Mouse (Mus musculus): ENCODE measurements around the gene Ankrd63. TPM values are rescaled to one million over a fixed set of nuclear protein-coding genes. Genes with fewer than 3 reads are reported as not detected.

Gene Ankrd63
- not detected in 2 replicates for polyA plus RNA-seq (2014; fragmentation: Nextera tagmentation; extraction: Ambion mirVana)

DNA sequence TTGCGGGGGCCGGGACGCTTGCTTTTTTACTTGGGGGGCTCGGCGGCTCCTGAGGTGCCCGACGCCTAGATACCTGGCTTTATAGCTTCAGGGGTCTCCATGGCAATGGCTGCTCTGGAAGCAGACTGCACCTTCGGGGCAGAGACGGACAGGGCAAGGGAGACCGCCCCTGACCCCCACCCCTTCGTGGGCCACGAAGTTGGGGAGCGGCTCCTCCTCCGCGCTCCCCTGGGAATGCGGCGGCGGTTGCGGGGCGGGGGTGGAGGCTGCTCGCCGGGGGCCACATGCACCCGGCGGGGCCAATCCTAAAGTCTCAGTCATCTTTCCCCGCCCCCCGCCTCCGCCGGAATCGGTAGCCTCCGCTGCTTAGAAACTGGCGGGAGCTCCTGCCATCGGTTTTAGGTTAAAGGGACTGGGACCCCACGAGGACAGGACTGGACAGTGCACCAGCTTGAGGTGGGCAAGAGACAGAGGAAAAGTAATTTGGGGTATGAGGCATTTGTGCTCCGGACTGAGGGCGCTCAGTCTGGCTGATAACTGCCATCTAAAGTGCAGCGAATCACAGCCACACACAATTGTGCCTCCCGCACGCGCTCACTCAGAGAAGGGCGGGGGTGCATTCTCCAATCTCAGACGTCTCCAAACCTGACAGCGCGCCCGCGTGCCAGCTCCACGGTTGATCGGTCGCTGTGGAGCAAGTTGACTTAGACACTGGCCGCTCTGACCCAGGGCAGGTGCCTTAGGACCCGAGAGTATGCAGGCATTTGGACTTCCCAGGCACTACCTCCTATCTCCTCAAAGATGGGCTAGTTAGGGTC, at the start of gene Ankrd63:
Gene Ankrd63 (minus strand): TSS at position 51 of the 818 bp plus-strand sequence.
- Histone ChIP-seq H3K4me3 (ENCODE audit: low read depth, low read length) (peak within 1 kb of the TSS; percentile 38), H3K4me1 (replicated peaks; ENCODE audit: control insufficient read depth, insufficient read depth, low read length) (peaks cover 18% of the 10 kb centered on the region), H3K27ac (ENCODE audit: low read depth, low read length) (no peak within 1 kb of the TSS), H3K9ac (ENCODE audit: low read depth, low read length) (0 out of 2 replicates have a peak within 1 kb of the TSS, but pooled peaks have one; percentile 15), H3K9me3 (ENCODE audit: control insufficient read depth, low read length) (no peaks in the 10 kb centered on the region), H3K27me3 (ENCODE audit: control insufficient read depth, insufficient read depth, low read length) (peaks cover 97% of the 10 kb centered on the region), H3K4me2 (replicated peaks; ENCODE audit: low read depth, low read length) (peak within 1 kb of the TSS; percentile 74), H3K36me3 (ENCODE audit: control insufficient read depth, insufficient read depth, low read length) (no peaks in the 10 kb centered on the region)
- DNase-seq (ENCODE audit: low spot score) (peak; percentile 51), ATAC-seq (ENCODE audit: low FRiP score) (no peak)
- WGBS = under 1% methylated on average over 43 of the region's 50 CpGs

- Histone ChIP-seq H3K9ac (ENCODE audit: low read depth, low read length) (no peak overlapping the region), H3K27ac (ENCODE audit: low read depth, low read length) (no peak overlapping the region)
These were observed 49.0 kb upstream of the Ankrd63 start for GRCm38 (mm10) chr2:118752792-118753108.

GRCm38 (mm10) chr2:118751896-118752791, 48.4 kb upstream of the Ankrd63 start:
- Histone ChIP-seq H3K27ac (ENCODE audit: low read depth, low read length) (no peak overlapping the region), H3K36me3 (ENCODE audit: control insufficient read depth, insufficient read depth, low read length) (0 out of 2 replicates have a peak, but pooled peaks cover 3% of the 10 kb centered on the region), H3K9ac (ENCODE audit: low read depth, low read length) (no peak overlapping the region), H3K9me3 (ENCODE audit: control insufficient read depth, low read length) (no peaks in the 10 kb centered on the region), H3K4me2 (replicated peaks; ENCODE audit: low read depth, low read length) (no peak overlapping the region), H3K27me3 (ENCODE audit: control insufficient read depth, insufficient read depth, low read length) (no peaks in the 10 kb centered on the region), H3K4me1 (replicated peaks; ENCODE audit: control insufficient read depth, insufficient read depth, low read length) (peaks cover 6% of the 10 kb centered on the region), H3K4me3 (ENCODE audit: low read depth, low read length) (no peak overlapping the region)
- 68% methylated on average over 16 of the region's 16 CpGs for WGBS
- DNase-seq (ENCODE audit: low spot score) (no peak), ATAC-seq (ENCODE audit: low FRiP score) (no peak)

More at GRCm38 (mm10) chr2:118752792-118753108, 49.0 kb upstream of the Ankrd63 start:
- DNase-seq (ENCODE audit: low spot score) (no peak), ATAC-seq (ENCODE audit: low FRiP score) (no peak)
- no peak overlapping the region for H3K4me2 ChIP-seq (replicated peaks; ENCODE audit: low read depth, low read length)
- 0 out of 2 replicates have a peak, but pooled peaks cover 3% of the 10 kb centered on the region for H3K36me3 ChIP-seq (ENCODE audit: control insufficient read depth, insufficient read depth, low read length)
- WGBS = 76% methylated on average over 4 of the region's 4 CpGs
- no peak overlapping the region for H3K4me3 ChIP-seq (ENCODE audit: low read depth, low read length)
- no peaks in the 10 kb centered on the region for H3K27me3 ChIP-seq (ENCODE audit: control insufficient read depth, insufficient read depth, low read length)
- H3K9me3 ChIP-seq (ENCODE audit: control insufficient read depth, low read length) = no peaks in the 10 kb centered on the region
- H3K4me1 ChIP-seq (replicated peaks; ENCODE audit: control insufficient read depth, insufficient read depth, low read length) = peaks cover 6% of the 10 kb centered on the region

- H3K9me3 ChIP-seq (ENCODE audit: control insufficient read depth, low read length) = no peaks in the 10 kb centered on the region
- H3K4me1 ChIP-seq (replicated peaks; ENCODE audit: control insufficient read depth, insufficient read depth, low read length) = peaks cover 6% of the 10 kb centered on the region
- ATAC-seq (ENCODE audit: low FRiP score) (no peak), DNase-seq (ENCODE audit: low spot score) (no peak)
- no peak overlapping the region for H3K4me2 ChIP-seq (replicated peaks; ENCODE audit: low read depth, low read length)
- H3K36me3 ChIP-seq (ENCODE audit: control insufficient read depth, insufficient read depth, low read length) = 0 out of 2 replicates have a peak, but pooled peaks cover 3% of the 10 kb centered on the region
- no peak overlapping the region; the same call in 1 of the 2 replicates for H3K27ac ChIP-seq (ENCODE audit: low read depth, low read length)
- H3K9ac ChIP-seq (ENCODE audit: low read depth, low read length) = no peak overlapping the region
- WGBS = 89% methylated on average over 8 of the region's 8 CpGs
- no peak overlapping the region for H3K4me3 ChIP-seq (ENCODE audit: low read depth, low read length)
- no peaks in the 10 kb centered on the region for H3K27me3 ChIP-seq (ENCODE audit: control insufficient read depth, insufficient read depth, low read length)
These were observed 46.7 kb upstream of the Ankrd63 start for GRCm38 (mm10) chr2:118750476-118750875.

DNA sequence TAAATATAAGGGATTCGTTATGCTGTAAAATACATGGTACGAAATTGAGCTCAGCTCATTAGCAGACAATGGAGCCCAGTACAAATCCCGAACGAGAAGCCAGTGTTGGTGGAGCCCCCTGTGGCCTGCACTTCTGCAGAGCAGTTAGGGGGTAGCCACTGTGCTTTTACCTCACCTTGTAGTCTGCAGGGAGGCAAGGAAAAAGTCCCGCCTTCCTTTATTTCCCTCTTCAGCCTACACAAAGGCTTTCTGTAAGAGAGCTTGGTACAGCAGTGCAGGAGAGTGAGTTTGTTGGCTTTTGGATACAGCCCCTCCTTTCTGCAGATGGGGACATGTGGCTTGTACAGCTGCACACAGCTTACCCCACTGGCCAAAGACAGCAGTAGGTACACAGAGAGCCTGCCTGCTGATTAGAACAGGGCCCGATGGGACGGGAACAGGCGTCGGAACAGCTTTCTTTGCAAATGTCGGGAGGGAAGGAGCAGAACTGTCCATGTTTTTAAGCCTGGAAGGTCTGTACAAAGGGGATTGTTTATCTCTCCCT, 45.6 kb upstream of the Ankrd63 start:
- H3K4me3 ChIP-seq (ENCODE audit: low read depth, low read length) = no peak overlapping the region
- WGBS = 25% methylated on average over 10 of the region's 10 CpGs
- no peak overlapping the region for H3K9ac ChIP-seq (ENCODE audit: low read depth, low read length)
- peaks cover 6% of the 10 kb centered on the region for H3K4me1 ChIP-seq (replicated peaks; ENCODE audit: control insufficient read depth, insufficient read depth, low read length)
- no peaks in the 10 kb centered on the region for H3K9me3 ChIP-seq (ENCODE audit: control insufficient read depth, low read length)
- H3K4me2 ChIP-seq (replicated peaks; ENCODE audit: low read depth, low read length) = no peak overlapping the region
- peak overlapping the region; percentile 45; the same call in 1 of the 2 replicates for H3K27ac ChIP-seq (ENCODE audit: low read depth, low read length)
- H3K36me3 ChIP-seq (ENCODE audit: control insufficient read depth, insufficient read depth, low read length) = 0 out of 2 replicates have a peak, but pooled peaks cover 3% of the 10 kb centered on the region
- DNase-seq (ENCODE audit: low spot score) (no peak), ATAC-seq (ENCODE audit: low FRiP score) (no peak)
- peaks cover 1% of the 10 kb centered on the region; the same call in 1 of the 2 replicates for H3K27me3 ChIP-seq (ENCODE audit: control insufficient read depth, insufficient read depth, low read length)

DNA sequence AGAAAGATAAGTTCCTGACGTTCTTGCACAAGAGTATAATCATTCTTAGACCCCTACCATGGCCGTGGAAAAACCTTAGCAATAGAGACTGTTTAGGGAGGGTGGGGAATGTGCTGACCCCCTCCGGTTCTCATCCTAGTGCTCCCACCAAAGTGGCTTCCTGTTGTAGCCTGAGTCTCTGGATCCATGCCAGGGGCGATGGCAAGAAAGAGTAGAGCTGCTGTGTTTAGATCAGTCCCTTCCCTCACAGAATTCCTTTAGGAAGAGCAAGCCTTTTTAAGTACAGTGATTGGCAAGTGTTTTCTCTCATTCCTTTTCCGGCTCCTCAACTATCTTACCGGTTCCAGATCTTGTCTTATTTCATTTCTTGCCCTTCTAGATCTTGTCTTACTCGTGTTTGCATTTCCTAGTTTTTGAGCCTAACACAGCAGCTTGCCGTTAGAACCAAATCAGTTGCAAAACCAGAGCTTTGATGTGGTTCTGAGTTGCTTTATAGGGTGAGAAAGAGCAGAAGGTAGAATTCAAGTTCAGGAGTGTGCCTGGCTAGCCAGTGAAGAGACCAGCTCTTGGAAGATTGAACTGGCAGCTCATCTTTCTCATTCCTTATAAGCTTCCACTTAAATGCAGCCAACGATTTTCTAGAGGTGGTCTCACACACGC, 43.7 kb upstream of the Ankrd63 start:
- 0 out of 2 replicates have a peak, but pooled peaks cover 3% of the 10 kb centered on the region for H3K36me3 ChIP-seq (ENCODE audit: control insufficient read depth, insufficient read depth, low read length)
- peak overlapping the region; percentile 92 for H3K4me2 ChIP-seq (replicated peaks; ENCODE audit: low read depth, low read length)
- DNase-seq (ENCODE audit: low spot score) (no peak), ATAC-seq (ENCODE audit: low FRiP score) (no peak)
- peaks cover 6% of the 10 kb centered on the region for H3K4me1 ChIP-seq (replicated peaks; ENCODE audit: control insufficient read depth, insufficient read depth, low read length)
- peak overlapping the region; percentile 93; the same call in 1 of the 2 replicates for H3K4me3 ChIP-seq (ENCODE audit: low read depth, low read length)
- peaks cover 5% of the 10 kb centered on the region; the same call in 1 of the 2 replicates for H3K27me3 ChIP-seq (ENCODE audit: control insufficient read depth, insufficient read depth, low read length)
- no peak overlapping the region; the same call in 1 of the 2 replicates for H3K9ac ChIP-seq (ENCODE audit: low read depth, low read length)
- 50% methylated on average over 10 of the region's 10 CpGs for WGBS
- no peak overlapping the region for H3K27ac ChIP-seq (ENCODE audit: low read depth, low read length)
- H3K9me3 ChIP-seq (ENCODE audit: control insufficient read depth, low read length) = no peaks in the 10 kb centered on the region

GRCm38 (mm10) chr2:118745915-118746901, 42.4 kb upstream of the Ankrd63 start:
- Histone ChIP-seq H3K36me3 (ENCODE audit: control insufficient read depth, insufficient read depth, low read length) (0 out of 2 replicates have a peak, but pooled peaks cover 3% of the 10 kb centered on the region), H3K27me3 (ENCODE audit: control insufficient read depth, insufficient read depth, low read length) (peaks cover 5% of the 10 kb centered on the region; the same call in 1 of the 2 replicates), H3K27ac (ENCODE audit: low read depth, low read length) (peak overlapping the region; percentile 47; the same call in 1 of the 2 replicates), H3K9ac (ENCODE audit: low read depth, low read length) (peak overlapping the region; percentile 92), H3K4me3 (ENCODE audit: low read depth, low read length) (peak overlapping the region; percentile 93), H3K4me1 (replicated peaks; ENCODE audit: control insufficient read depth, insufficient read depth, low read length) (peaks cover 6% of the 10 kb centered on the region), H3K9me3 (ENCODE audit: control insufficient read depth, low read length) (no peaks in the 10 kb centered on the region), H3K4me2 (replicated peaks; ENCODE audit: low read depth, low read length) (peak overlapping the region; percentile 92)
- DNase-seq (ENCODE audit: low spot score) (peak; percentile 67), ATAC-seq (ENCODE audit: low FRiP score) (peak; percentile 50)
- WGBS = under 1% methylated on average over 75 of the region's 113 CpGs

Data from hindbrain, embryonic 11.5 days (tissue).